Mouse (Mus musculus): Measurements from ENCODE around the gene Colgalt1. TPM values are rescaled to one million over a fixed set of nuclear protein-coding genes. Genes with fewer than 3 reads are reported as not detected.

The Colgalt1 gene
- total RNA-seq, 2 experiments from 2014 or later = 59.4 to 64.7 TPM

GRCm38 (mm10) chr8:71613418-71613817 is 2.6 kb downstream of the Colgalt1 start:
- intact Hi-C loops (cut with DNase I) = no loop called here
- DNase-seq (ENCODE audit: low spot score in 2 of 2) = peak in 1 of 2 experiments; percentile 42

GRCm38 (mm10) chr8:71619786-71620185 is 9.0 kb downstream of the Colgalt1 start:
- intact Hi-C loops (cut with DNase I) = no loop called here

DNA sequence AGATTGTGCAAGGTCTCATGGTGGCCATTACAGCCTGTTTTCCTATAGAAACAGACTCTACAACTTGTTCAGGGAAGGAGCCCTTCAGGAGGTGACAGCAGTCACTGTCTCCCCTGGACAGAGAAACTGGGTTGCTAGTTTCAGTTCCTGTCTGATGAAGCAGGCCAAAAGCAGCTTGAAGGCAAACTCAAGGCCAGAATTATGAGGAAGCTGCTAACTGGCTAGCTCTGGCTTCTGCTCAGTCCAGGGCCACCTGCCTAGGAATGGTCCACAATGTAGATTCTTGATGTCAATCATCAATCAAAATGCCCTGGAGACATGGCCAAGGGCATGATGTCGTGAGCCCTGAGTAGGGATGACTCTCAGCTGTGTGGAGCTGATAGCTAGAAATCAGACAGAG is 14.3 kb downstream of the Colgalt1 start:
- intact Hi-C loops (cut with DNase I) = no loop called here
- no peak for DNase-seq (ENCODE audit: low spot score in 2 of 2)

More at GRCm38 (mm10) chr8:71619786-71620185, 9.0 kb downstream of the Colgalt1 start:
- DNase-seq (ENCODE audit: low spot score in 2 of 2) = no peak

DNA sequence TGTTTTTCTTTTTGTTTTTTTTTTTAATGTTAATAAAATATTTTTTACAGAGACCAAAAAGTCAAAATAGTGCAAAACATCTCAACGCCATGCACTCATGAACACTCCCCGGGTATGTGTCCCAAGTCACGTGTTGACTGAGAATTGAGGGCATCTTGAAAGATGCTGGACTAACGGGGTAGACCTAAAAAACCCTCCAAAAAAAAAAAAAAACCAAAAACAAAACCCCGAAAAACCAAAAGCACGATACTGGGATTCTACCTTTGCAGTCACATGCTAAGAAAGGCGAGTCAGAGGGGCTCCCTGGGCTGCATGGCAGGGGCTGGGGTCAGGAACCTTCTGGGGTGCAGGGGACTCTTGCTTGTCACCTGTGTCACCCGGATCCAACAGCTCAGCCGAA is 16.0 kb downstream of the Colgalt1 start:
- intact Hi-C loops (cut with DNase I) = no loop called here
- no peak for DNase-seq (ENCODE audit: low spot score in 2 of 2)

- no peak for DNase-seq (ENCODE audit: low spot score in 2 of 2)
- intact Hi-C loops (cut with DNase I) = no loop called here
Observed at GRCm38 (mm10) chr8:71627265-71628099, 16.7 kb downstream of the Colgalt1 start.

DNA sequence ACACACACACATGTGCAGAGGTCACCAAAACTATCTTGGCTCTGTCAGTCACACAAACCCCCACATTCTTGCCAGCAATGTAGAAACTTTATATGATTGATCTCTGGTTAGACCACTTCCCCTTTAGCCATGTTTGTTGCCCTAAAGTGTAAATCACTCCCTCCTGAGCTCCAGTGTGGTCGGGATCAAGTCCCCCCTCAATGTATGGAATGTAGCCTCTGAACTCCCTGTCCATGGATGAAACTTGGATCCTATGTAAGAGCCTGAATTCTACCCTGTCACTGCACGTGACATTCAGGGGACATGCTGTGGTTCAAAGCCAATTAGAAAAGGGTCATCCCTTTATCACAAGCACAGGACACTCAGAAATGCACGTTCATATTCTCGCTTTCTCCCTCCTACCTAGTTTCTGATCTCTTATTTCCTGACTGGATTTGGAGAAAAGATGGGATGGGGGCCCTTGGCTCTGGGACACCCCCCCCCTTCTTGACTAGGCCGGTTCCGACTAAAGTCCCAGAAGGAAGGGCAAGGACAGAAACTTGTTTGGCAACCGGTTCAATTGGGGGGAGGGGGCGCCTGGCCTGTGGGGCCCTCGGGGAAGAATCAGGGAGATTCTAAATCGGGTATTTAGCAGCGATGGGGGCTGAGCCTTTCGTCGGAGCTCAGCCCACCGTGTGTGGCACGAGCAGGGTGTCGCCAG is 17.7 kb downstream of the Colgalt1 start:
- intact Hi-C loops (cut with DNase I) = loop anchor here (1.0 kb wide), 1 partner anchor 17 kb away; no protein-coding TSS in a partner anchor
- DNase-seq (ENCODE audit: low spot score in 2 of 2) = no peak

GRCm38 (mm10) chr8:71629096-71629697 is 18.4 kb downstream of the Colgalt1 start:
- intact Hi-C loops (cut with DNase I) = loop anchor here (1.0 kb wide), 1 partner anchor 18 kb away; no protein-coding TSS in a partner anchor
- DNase-seq (ENCODE audit: low spot score in 2 of 2) = peak; percentile 88 to 94

DNA sequence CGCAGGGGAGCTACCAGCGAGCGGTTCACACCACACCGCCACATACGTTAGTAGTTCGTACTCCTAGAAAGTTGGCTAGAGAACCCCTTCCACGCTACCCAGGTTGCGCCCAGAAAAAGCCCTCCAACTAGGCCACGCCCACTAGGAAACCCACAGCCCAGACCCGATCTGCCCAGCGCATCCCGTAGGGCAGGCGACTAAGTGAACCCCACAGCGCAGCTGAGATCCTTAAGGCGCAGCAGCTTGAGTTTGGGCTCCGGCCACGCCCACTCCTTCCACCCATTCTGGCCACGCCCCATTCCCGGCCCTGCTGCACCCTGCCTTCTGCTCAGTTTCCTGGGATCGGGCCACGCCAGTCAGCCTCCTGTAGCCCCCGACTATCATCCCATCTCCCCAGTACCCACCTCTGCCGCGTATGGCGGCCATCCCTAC is 19.0 kb downstream of the Colgalt1 start:
- intact Hi-C loops (cut with DNase I) = loop anchor here (1.0 kb wide), 1 partner anchor 18 kb away; no protein-coding TSS in a partner anchor
- DNase-seq (ENCODE audit: low spot score in 2 of 2) = no peak

GRCm38 (mm10) chr8:71630761-71631160 is 20.0 kb downstream of the Colgalt1 start:
- no peak for DNase-seq (ENCODE audit: low spot score in 2 of 2)
- intact Hi-C loops (cut with DNase I) = no loop called here

DNA sequence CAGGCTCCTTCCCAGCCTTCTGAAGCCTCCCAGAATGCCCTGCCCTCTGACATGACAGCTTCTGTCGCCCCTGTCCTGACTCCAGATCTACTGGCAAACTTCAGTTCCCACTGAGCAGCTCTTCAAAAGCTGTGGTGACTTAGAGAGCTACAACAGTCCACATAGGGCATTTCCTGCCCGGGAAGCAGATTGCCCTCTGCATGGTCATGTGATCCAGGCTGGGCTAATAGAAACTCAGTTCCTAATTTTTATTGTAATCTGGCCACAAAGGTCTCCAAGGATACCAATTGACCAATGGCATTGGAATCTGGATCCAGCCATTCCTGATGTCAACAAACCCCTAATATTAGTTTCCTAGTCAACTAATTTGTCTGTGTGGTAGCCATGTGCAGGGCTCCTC is 21.1 kb downstream of the Colgalt1 start:
- no peak for DNase-seq (ENCODE audit: low spot score in 2 of 2)
- intact Hi-C loops (cut with DNase I) = no loop called here

DNA sequence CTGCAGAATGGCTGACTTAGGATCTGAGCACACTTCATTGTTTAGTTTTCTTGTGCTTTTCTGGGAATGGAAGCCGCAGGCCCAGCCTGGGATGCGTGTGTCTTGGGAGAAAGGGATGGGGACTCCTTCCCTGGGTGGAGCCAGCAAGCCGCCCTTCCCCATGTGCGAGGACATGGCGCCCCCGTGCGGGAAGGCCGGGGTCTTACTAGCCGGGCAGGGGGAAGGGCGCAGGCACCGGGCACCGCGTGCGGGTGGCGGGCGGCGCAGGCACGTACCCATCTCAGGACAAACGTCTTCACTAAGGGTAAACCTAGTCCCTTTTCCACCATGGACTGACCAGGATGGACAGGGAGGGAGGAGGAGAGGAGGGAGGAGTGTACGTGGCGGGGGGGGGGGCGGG is 22.4 kb downstream of the Colgalt1 start:
- intact Hi-C loops (cut with DNase I) = no loop called here
- DNase-seq (ENCODE audit: low spot score in 2 of 2) = no peak

DNA sequence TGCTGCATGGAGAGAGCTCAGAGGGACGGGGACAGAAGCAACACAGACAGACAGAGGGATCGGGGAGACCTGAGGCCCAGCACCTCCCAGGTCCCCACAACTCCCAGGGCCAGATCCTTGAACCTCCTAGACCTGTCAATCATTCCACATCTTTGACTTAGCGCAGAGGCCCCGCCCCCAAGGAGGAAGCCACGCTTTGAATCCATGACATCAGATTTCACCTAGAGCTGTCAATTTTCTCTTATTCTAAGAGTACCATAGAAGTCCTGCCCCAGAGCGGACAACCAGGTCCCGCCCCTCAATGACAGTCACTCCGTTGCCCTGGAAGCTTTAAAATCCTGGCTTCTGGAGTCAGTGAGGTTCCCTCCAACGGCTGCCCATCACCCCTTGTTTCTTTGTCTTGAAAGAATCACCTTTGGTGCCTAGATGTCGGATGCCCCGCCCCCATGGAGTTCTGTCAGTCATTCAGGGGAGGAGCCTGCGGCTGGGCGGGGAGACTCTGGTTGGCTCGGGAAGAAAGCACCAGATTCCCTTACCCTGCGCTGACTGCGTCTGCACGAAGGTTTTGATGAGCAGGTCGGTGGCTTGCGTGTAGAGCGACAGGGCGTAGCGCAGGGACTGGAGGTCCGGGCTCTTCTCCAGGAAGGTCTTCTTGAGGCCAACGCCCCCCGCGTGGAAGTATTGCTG is 23.3 kb downstream of the Colgalt1 start:
- intact Hi-C loops (cut with DNase I) = no loop called here
- DNase-seq (ENCODE audit: low spot score in 2 of 2) = no peak

DNA sequence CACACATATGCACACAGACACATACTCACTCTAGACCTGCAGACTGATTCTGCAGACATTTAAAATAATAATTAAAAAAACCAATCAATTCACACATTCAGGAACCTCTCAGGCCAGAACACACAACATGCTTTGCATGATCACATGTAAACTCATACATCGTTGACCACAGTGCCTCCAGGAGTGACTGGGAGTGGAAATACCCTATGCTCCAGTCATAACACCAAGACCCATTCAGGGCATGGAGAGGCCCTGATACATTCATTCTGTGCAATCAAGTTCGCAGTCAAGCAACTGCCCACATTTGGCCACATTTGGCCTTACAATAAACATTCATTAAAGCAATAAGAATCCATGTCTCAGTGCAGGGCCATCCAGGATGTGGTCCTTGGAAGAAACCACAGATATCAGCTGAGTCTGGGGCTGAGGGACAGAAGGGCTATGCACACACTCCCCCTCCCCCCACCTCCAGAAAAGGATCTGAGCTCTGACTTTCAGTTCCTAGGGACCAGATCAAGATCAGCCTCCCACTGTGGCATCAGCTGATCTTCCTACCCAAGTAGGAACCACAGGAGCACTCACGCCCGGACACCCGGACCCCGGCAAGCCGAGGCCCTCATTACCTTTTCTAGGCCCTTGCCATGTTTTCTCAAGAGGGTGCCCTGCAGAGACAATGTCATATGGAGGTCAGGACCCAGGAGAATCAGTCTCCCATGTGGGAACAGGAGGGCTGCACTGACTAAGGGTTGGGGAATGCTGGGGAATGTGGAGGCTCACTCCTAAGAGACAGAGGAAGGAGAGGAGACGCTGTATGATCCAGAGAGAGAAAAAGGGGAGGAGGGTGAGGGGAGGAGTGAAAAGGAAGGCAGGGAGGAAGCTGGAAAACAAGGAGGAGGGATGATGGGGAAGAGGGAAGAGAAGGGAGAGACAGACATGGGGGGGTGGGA is 26.6 kb downstream of the Colgalt1 start:
- intact Hi-C loops (cut with DNase I) = no loop called here
- DNase-seq (ENCODE audit: low spot score in 2 of 2) = no peak

DNA sequence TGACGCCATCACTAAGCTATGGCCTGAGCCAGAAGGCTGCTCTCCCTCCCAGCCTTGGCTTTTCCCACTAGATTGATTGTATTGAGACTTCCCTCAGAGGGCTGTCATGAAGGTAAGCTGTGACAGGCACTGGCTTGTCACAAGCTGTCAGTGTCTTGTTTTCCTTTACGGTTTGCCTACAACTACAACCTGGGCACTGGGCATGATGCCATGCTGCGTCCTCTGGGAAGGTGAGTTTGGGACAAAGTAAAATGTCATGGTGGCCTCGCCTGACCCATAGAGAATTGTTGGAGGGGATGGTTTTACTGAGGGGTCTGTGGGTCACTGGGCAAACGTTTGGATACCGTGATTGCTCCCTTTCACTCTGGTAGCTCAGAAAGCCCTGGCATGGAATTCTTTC is 27.5 kb downstream of the Colgalt1 start:
- intact Hi-C loops (cut with DNase I) = no loop called here
- no peak for DNase-seq (ENCODE audit: low spot score in 2 of 2)

- DNase-seq (ENCODE audit: low spot score in 2 of 2) = no peak
- intact Hi-C loops (cut with DNase I) = no loop called here
Observed at GRCm38 (mm10) chr8:71639318-71639717, 28.5 kb downstream of the Colgalt1 start.

GRCm38 (mm10) chr8:71645510-71645909 is 34.7 kb downstream of the Colgalt1 start:
- intact Hi-C loops (cut with DNase I) = no loop called here
- DNase-seq (ENCODE audit: low spot score in 2 of 2) = no peak

GRCm38 (mm10) chr8:71654600-71654999 is 43.8 kb downstream of the Colgalt1 start:
- DNase-seq (ENCODE audit: low spot score in 2 of 2) = no peak
- intact Hi-C loops (cut with DNase I) = no loop called here

GRCm38 (mm10) chr8:71657816-71658215 is 47.0 kb downstream of the Colgalt1 start:
- intact Hi-C loops (cut with DNase I) = no loop called here
- no peak for DNase-seq (ENCODE audit: low spot score in 2 of 2)
